Mouse (Mus musculus) urinary bladder, adult 18-20 months (tissue): Measurements from ENCODE around the gene Kdm2a.

Source experiments
- DNase-seq, 2 experiments: peaks; one replicate each; pipeline ENCODE4 v3.0.0; 2022; ENCODE audit warnings: low spot score in 2 of 2, mixed read lengths in 2 of 2

Kdm2a gene

DNA sequence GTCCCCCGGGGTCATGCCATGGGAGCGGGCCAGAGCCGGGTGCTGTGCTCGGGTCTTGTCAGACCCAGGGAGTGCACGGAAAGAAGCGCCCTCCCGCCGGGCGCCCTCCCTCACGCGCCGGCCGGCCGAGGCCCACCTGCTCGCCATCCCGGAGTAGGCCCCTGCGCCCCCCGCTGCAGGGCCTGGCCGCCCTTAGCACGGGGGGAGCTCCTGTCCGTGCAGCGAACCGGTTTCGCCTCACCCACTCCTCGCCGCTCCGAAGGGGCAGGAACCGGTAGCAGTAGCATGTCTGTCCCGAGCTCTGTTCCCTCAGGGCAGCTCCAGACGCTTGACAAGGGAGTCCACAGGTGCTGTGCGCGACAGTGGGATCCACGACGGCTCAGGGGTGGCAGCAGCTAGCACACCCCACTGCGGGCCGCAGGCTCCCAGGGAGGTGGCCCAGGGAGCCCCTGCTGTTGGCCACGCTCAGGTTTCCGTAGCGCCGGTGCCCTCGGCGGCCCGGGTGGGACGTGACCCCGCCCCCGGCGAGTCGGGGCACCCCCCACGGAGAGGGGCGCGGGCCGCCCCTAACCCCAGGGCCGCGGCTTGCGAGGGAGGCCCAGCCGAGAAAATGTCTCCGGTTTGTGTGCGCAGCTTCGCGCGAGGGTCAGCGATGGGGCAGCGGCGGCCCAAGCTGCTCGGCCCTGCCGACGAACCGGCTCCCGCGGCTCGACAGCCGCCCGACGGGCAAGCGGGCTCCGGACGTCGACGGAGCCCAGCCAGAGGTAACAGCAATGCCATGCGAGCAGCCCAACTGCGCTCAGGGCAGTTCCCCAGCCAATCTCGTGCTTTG is at the start of gene Kdm2a:
Gene Kdm2a, minus strand, starts transcription at position 488 of the 832 bp plus-strand sequence.
- DNase-seq, result peak; percentile 27 to 73

DNA sequence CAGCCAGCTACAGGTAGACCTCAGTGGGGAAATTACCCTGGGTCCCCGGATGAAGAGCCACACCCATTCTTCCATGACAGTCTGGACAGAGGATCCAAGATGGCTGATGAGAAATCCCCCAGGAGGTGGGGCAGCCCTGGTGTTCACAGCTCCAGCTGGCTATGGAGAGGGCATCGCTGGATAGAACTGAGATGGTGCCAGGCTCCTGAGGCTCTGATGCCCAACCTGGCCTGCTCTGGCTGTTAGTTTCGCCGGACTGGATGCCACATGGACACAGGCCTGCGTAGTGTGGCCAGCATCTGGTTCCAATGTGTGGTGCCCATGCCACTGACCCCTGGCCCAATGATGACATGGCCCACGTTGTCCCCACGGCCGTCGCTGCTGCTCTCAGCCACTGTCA is 49.4 kb upstream of the Kdm2a start:
- no peak for DNase-seq

DNA sequence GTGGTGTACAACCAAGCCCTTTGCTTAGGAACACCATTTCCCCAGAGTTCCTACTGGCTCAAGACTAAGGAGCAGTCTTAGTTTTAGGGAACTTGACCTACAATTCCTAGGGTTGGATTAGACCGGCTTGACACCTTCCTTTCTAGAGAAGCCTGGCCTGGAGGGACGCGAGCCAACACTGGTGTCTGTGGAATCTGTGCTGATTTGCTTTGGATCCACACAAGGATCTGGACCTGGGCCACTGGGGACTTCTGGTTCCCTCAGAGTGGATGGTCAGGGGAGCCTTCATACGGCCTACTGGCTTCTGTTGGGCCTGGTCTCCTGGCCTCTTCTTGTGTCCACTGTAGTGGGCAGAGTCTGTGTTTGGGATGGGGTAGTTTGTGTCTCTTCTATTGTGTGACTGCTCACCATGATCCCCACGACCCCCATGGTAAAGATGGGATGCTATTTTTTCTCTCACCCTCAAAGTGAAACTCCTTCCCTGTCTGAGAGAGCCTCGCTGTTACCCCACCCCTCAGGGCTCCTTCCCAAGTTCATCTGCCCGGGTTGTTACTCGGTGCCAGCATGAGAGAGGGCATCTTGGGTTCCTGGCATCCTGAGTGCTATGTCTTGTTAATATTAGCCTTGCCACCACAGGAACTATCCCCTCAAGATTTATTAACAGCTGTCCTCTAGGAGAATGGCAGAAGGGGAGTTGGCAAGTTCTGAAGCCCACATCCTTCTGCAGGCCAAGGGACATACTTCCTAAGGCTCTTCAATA is 48.8 kb upstream of the Kdm2a start:
- DNase-seq, result no peak

DNA sequence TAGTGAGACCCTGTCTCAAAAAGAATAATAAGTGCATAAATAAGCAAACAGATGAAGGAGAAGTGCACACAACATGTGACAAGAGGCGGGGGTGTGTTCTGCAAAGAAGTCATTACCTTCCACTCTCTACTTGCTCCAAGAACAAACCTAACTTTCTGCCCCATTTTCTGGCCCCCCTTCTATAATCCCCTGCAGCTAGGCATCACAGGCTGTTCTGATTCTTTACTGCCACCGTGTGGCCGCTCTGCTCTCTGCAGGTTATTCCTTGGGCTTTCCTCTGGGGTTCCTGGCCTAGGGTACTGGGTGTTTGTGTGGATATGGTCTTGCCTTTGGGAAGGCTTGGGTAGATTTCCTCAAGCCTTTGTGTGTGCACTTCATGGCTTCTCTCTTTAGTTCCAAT is 44.3 kb upstream of the Kdm2a start:
- peak; percentile 22 to 65 for DNase-seq

DNA sequence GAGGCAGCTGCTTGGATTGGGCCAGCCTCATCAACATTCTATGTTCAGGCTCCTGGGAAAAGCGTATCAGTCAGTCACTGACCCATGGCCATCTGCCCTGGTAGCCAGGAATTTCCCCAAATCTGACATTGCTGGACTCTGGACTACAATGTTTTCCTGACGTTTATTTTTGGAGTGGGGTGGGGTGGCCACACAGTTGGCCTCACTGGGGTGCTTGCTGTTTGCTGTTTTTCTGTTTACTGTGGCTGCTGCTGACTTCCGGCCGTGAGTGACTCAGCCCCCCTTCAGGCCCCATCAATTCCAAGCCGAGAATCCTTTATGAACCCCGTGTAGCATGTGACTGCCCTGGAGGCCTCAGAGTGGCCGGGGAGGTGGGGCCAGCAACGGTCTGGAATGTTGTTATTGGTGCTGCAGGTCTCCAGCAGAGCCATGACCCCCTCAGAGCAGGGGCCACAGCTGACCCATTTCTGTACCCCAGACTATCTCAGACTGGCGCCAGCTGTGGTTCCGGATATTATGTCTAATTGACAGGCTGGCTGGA is 43.6 kb upstream of the Kdm2a start:
- DNase-seq, result no peak

DNA sequence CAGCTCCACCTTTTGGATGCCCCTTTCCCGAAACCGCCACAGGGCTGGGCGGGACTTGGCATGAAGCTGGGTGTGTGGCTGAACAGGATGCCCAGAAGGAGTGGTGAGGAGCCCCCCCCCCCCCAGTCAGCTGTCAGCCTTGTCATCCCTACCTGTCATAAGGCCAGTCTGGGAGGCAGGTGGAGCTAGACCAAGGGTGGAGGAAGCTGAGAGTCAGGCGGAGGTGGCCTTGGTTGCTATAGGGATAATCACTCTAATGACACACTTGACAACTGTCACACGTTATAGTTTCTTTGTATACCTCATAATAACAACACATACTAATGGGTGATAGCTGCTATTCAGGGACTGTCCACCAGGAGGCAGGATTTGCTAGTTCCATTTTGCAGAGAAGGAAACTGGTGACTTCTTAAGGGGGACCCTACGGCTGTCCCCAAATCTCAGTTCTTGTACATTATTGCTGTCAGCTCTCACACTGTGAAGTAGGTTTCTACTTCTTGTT is 43.1 kb upstream of the Kdm2a start:
- no peak for DNase-seq

DNA sequence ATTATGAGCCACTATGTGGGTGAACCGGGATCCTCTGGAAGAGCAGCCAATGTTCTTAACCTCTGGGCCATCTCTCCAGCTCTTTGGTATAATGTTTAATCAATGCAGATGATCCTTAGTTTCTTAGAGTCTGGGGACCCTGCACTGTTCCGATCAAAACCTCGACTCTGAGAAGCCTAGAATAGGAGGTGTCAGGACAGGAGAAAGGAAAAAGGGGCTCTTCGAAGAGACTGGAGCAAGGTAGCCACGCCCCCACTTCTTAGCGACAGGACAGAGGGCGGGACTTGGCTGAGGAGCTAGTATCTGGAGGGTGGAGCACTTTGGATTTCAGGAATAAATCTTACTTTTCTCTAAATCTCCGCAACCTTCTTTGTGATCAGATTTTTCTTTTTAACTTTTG is 42.1 kb upstream of the Kdm2a start:
- DNase-seq, result no peak

DNA sequence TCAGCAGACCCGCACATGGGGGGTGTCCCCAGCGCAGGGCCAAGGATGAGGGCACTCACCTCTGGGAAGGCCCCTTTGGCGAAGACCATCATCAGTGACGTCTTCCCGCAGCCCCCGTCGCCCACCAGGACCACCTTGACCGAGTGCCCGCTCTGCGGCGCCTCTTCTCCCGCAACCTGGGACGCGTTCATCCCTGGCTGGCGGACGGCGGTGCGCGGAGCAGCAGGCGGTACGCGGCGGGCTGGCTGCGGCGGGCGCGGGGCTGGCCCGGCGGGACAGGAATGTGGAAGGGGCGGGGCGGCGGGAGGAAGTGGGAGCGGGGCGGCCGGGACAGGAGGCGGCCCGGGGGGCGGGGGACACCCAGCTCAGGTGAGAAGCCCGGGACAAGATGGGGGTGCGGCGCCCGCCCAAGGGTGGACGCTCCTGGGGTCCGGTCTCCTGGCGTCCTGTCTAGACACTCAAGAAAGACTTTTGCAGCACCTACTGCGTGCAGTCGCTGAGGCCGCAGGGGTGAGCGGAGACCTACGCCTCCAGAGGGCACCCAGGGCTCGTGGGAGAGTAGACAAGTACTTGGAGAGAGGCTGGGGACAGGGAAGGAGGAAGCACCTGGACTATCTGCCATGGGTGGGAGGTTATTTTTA is 41.2 kb upstream of the Kdm2a start, which contains the start of gene Rhod:
Gene Rhod, minus strand, starts transcription at position 272 of the 641 bp plus-strand sequence.
- peak; percentile 40 to 68 for DNase-seq

DNA sequence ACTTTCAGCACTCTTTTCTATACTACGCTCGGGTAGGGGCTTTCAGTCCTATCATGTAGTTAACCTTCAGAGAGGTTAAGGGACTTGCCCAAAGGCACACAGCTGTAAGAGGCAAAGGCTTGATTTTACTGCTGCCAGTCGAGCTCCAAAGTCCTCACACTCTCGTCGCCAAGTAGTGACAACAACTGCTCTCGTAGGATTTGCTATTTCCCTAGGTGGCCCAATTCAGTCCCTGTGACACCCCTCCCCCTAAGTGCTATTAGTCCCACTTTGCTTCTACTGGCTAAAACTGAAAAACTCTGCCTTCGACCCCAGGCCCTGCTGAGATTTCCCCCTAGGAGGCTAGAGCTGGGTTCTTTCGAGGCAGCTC is 40.7 kb upstream of the Kdm2a start:
- DNase-seq, result no peak

DNA sequence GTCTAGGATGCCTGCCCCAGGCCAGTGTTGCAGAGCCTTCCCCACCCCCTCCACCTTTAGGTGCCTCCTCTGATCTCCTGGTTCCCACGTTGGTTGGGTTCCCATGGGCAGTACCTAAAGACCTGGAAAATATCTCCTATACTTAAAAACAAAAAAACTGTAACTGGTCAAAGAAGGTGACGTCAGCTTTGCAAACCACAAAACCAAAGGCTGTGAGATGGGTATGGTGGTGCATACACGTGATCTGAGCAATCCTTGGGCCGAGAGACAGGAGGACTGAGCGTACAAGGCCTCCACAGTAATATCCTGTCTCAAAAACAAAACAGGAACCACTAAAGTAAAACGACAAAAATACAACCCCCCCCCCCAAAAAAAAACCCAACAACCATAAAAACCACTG is 39.8 kb upstream of the Kdm2a start:
- DNase-seq, result no peak

DNA sequence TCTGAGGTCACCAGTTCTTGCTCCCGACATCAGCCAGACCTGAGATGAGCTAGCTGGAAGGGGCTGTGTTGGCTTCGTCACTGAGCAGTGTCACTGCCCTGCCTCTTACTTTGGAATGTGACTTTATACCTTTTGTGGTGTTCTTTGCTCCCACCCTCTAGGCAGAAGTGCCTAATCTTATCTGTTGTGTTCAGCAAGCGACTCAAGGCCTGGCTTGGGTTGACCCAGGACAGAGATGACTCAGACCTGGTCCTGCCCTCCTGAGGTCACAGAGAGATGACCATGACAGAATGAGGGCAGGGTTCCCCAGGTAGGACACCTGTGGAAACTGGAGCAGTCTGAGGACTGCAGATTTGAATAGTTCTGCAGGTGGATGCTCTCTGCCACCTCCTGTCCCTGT is 38.2 kb upstream of the Kdm2a start:
- no peak for DNase-seq

DNA sequence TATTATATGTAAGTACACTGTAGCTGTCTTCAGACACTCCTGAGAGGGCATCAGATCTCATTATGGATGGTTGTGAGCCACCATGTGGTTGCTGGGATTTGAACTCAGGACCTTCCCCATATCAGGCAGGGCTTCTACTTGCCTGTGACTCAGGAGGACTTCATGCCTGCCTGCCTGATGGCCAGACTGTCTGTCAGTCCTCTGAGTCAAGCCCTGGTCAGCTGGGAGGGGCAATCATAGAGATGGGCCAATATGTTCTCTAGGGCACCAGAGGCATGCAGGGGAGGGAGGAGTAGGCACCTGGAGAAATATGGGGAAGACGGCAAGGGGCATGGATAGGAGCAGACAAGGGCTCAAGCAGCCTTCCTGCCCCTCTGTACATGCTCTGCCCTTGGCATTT is 36.9 kb upstream of the Kdm2a start:
- no peak for DNase-seq

DNA sequence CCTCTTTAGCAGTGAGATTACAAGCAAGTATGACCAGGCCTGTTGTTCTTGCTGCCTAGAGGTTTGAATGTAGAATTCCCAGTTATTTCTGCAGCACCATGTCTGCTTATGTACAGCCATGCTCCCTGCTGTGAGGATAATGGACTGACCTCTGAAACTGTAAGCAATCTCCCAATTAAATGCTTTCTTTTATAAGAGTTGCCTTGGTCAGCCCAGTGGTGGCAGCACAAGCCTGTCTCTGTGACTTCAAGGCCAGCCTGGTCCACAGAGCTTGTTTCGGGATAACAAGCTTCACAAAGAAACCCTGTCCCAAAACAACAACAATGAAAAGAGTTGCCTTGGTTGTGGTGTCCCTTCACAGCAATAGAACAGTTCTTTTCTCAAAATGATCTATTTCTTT is 35.7 kb upstream of the Kdm2a start:
- DNase-seq, result no peak

DNA sequence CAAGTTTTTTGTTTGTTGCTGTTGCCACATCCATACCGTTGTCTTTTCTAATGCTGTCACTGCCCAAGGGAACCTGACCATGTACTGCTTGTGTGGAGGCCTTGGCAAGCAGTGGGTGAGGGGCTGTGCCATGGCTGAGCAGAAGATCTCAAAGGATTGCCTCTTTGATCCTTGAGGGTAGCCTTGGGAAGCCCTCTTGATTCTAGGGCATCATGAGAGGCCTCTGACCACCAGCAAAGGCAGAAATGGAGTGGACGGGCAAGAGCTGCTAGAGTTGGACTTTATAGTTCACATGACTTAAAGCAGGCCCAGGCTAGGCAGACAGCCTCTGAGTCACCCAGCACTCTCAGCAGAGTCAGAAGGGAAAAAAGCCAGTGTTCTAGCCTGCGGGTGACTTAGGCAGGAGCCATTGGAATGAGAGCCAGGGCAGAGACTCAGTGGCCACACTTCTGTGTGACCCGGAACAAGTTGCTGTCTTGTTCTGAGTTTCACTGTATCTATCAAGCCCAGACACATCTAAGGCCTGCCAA is 32.1 kb upstream of the Kdm2a start:
- DNase-seq, result no peak

DNA sequence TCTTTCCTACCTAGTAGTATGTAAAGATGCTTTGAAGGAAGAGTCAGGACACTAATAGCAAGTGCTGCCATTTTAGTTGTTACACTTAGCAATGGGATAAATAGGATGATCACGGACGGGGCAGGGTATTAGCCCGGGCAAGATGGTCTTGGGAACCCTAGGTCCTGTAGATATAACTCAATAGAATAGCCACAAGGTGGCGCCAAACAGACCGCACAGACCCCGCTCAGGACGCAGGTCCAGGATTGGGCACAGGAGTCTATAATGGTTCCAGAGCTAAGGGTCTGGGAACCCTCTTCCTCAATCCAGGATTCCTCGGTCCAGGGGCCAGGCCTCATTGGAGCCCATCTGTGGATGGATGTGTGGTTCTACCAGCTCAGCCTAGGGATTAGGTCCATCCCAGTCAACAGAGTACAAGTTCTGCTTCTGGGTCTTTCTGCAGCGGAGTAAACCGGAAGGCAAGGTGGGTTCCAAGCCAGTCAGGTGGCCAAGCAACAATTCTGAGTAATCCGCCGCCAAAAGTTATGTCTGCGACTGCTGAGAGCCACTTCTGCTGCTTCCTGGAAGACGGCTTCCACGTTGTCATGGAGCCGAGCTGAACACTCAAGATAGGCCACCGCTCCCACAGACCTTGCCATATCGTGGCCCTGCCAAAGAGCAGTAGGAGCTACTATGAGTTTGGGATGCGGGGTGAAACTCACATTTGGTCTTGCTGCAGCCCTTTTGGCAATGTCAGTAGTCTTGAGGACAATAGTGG is 27.7 kb upstream of the Kdm2a start:
- no peak for DNase-seq

DNA sequence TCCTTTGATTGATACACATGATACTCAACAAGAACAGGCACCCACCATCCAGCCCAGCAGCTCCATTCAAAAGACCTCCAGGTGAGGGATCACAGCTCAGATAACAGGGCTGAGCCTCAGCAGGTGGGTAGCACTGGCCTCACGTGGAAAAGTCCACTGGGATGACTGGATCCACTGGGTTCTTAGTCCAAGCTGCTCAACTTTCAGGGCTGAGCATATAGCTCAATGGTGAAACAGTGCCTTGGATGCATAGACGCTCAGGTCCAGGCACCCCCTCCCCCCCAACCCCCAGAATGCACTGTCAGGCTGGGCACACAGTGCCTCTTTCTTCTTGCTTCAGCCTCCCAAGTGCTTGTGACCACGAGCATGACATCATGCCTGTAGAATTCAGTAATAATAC is 24.9 kb upstream of the Kdm2a start:
- no peak for DNase-seq

DNA sequence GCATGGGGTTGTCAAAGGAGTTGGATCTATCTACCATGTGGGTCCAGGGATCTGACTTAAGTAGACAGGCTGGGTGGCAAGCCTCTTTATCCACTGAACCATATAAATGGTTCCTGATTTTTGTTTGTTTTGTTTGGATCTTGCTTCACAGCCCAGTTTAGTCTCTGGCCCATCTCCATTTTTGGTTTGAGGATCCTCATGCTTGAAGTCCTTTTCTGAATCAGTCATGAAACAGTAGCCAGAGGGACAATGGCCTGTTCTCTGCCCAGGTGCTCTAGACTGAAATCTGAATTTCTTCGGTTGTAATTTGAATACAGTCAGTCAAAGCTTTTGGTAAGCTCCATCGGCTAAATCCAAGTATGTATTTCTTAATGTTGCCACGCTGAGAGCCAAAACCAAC is 24.5 kb upstream of the Kdm2a start:
- DNase-seq, result no peak

DNA sequence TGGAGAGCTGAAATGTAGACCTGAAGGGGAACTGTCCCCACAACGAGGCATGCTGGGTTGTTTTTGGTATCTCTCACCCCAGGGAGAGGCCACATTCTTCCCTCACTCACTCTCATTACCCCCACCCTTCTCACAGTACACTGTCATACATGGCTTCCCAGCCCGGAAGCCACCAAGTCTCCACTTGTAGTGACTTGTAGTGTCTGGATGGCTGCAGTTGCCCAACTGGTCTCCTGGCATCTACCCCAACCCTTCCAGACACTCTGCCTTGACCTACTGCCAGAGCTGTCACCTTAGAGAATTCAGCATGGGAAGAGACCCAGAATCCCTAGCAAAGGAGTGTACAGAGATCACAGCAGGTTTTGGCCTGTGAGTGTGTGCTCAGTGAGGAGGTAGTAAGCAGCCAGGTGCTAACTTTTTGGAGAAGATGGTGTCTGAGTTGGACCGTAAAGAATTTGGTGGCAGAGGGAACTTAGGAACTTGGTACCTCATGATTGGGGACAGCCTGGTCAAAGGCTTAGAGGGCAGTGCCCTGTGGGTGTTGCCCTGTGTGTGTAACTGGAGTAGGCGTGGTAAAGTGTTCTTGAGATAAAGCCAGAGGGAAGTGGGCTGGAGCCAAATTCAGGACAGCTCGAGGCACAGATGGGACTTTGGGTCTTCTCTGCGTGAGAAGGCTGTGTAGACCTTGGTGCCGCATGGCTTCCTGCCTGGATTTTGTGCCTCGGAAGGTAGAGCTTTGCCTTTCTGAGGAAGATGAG is 22.2 kb upstream of the Kdm2a start:
- peak in 1 of 2 experiments; percentile 63 for DNase-seq

DNA sequence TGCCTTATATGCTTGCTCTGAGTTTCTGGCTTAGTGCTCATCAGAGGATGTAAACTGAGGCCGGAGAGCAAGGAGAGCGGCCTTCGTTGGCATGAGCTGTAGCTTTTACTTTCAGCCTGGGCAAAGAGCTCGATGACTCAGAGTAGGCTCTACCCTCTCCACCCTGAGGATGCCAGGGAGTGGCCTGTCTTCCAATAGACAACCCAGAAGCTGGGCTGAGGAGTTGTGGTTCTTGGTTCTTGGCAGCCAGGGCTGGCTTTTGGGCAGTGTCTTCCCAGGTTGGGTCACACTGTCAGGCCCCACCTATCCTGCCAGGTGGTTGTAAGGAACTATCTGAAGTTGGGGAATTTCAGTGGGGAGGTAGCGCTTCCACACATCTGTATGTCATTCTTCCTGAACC is 21.6 kb upstream of the Kdm2a start:
- no peak for DNase-seq

DNA sequence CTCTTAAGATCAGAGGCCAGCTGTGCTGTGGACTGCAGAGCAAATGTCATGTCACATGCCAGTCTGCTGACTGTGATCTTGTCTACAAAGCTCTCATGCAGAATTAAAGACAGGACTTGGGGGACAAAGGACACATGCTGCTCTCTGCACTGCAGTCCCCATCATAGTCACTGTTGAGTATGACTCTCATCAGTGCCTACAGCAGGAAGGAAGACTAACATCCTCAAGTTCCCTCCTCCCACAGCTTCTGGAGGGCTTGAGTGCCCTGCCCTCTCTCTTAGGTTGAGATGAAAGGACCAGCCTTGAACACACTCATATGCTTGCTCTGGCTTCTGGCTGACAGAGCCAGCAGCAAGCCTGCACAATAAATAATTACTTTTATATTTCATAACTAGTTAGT is 19.6 kb upstream of the Kdm2a start:
- no peak for DNase-seq
